Mouse (Mus musculus) Muller cell, postnatal 12 days (primary cell): Measurements from ENCODE around the gene Rps3a1.
A peak's percentile ranks its signal among the peaks of the same experiment; 100 is the strongest.
"Not testable (repeated sequence)": the region's sequence is repeated elsewhere in the genome, so short reads cannot be mapped to it uniquely, and the experiment has no call there.

Source experiments
- DNase-seq: peaks from one replicate; pipeline ENCODE4 v3.0.0-alpha.2; 2015; ENCODE audit errors: inconsistent ontology term

The Rps3a1 gene

GRCm38 (mm10) chr3:86114659-86115338 lies 27.7 kb downstream of the Rps3a1 start:
- no peak for DNase-seq

DNA sequence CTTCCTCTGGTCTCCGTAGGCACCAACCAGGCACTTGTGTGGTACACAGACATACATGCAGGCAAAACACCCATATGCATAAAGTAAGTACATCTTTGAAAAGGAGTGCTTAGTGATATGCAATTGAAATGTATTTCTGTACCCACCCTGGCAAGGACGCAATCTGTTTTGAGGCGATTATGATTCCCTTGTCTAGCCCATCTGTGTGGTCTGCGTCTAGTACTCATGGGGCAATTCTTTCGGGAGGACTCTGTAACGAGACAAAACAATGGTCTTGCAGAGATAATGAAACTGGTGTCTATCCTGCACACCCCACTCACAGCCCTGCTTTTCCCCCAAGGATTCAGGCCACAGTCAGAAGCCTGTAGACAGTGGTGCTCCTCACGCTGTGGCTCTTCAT lies 29.7 kb downstream of the Rps3a1 start:
- no peak for DNase-seq

- DNase-seq, result peak; percentile 80
Measured at GRCm38 (mm10) chr3:86110077-86110476, 32.4 kb downstream of the Rps3a1 start.

DNA sequence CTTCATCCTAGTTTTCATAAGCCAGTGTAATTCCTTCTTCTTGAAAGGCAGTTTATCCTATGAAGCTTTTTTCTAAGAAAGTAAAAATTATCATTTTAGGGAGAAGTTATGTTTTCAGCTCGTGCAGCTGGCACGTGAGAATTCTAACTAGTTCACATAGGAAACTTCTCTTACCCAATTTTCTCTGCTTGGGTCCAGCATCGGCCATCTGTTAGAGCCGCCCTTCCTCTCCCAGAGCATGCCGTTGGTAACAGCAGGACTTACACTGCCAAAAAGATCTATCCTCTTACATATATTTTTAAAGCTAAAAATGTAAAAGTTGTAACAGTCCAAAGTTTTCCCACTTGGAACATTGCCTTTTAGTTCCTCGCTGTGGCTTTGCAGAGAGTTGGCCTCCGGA lies 33.4 kb downstream of the Rps3a1 start:
- DNase-seq, result no peak

GRCm38 (mm10) chr3:86108576-86108975 lies 33.9 kb downstream of the Rps3a1 start:
- no peak for DNase-seq

GRCm38 (mm10) chr3:86107637-86108539 lies 34.6 kb downstream of the Rps3a1 start:
- no peak for DNase-seq

- DNase-seq, result no peak
Measured at GRCm38 (mm10) chr3:86106086-86106632, 36.3 kb downstream of the Rps3a1 start.

GRCm38 (mm10) chr3:86104909-86105308 lies 37.6 kb downstream of the Rps3a1 start:
- no peak for DNase-seq

- DNase-seq, result not testable (repeated sequence)
Measured at GRCm38 (mm10) chr3:86104433-86104832, 38.1 kb downstream of the Rps3a1 start.

DNA sequence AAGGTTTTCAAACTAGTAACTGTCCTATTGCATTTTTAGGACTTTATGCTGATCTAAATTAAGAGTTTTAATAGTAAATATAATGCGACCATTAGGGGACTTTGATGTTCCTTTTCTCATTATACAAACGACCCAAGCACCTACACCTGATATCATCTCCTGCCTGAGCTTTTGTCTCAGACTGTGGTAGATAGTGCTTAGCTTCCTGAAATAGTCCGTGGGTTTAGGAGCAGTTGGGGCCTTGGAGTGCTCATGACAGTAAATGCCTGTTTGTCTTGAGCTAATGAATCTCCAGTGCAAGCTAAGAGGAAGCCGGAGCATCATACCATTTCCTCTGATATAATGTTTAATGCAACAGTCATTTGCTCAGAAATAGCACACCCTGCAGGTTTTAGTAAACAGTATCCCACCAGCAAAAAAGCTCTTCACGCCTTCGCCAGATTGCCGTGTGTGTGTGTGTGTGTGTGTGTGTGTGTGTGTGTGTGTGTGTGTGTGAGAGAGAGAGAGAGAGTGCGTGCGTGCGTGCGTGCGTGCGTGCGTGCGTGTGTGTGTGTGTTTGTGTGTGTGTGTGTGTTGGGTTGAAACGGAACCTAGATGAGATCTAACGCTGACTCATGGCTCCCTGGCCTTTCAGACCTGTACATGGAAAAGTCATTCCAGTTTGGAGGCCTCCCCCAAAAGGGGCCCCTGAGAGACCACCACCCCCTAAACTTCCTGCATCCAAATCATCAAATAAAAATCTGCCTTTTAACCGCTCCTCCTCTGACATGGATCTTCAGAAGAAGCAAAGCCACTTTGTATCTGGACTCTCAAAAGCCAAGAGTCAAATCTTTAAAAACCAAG lies 38.8 kb downstream of the Rps3a1 start:
- no peak for DNase-seq

- DNase-seq, result no peak
Measured at GRCm38 (mm10) chr3:86101956-86102355, 40.5 kb downstream of the Rps3a1 start.

DNA sequence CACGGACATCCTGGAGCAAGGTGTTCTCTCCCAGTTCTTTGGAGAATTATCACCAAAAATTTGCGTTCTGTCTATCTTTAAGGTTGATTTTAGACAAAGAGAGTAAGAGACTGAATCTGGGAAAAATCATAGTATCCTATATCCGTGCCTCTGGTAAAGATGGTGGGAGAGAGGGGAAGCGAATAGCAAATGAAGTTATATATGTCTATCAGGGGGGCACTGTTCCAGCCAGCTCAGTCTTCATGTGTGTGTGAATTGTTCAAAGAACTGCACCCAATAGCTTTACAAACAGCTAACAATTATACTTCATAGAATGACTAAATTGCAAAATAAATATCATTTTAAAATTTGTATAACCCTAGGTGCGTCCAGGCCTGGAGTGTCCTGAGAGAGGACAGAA lies 48.6 kb downstream of the Rps3a1 start:
- no peak for DNase-seq

- DNase-seq, result peak; percentile 9
Measured at GRCm38 (mm10) chr3:86093213-86093845, 49.2 kb downstream of the Rps3a1 start.
